Mouse (Mus musculus) kidney, embryonic 15.5 days (tissue): Measurements from ENCODE around the gene Prmt9. TPM values are rescaled to one million over a fixed set of nuclear protein-coding genes. Genes with fewer than 3 reads are reported as not detected.

Experiments
- ATAC-seq: fragments of 200-750 bp; cut with Nextera tagmentation; replicated peaks from 2 replicates; pipeline ENCODE4 v1.8.0; 2017; ENCODE audit warnings: moderate TSS enrichment; ENCODE audit not compliant: low FRiP score
- H3K27ac ChIP-seq: fragments of 300-500 bp; sonication (generic); 2 replicates; pipeline ENCODE4 v1.5.1; 2015; ENCODE audit warnings: mild to moderate bottlenecking, inconsistent platforms
- H3K27me3 ChIP-seq: fragments of 300-500 bp; sonication (generic); 2 replicates; pipeline ENCODE4 v1.6.1; 2015; ENCODE audit warnings: inconsistent platforms
- H3K36me3 ChIP-seq: fragments of 300-500 bp; sonication (generic); 2 replicates; pipeline ENCODE4 v1.6.1; 2015; ENCODE audit warnings: inconsistent platforms
- H3K4me1 ChIP-seq: fragments of 300-500 bp; sonication (generic); 2 replicates; pipeline ENCODE4 v1.6.1; 2015; ENCODE audit warnings: inconsistent platforms
- H3K4me2 ChIP-seq: fragments of 300-500 bp; sonication (generic); 2 replicates; pipeline ENCODE4 v1.6.1; 2015; ENCODE audit warnings: moderate library complexity, mild to moderate bottlenecking, inconsistent platforms
- H3K4me3 ChIP-seq: fragments of 300-500 bp; sonication (generic); replicated peaks from 2 replicates; pipeline ENCODE4 v1.5.1; 2015; ENCODE audit warnings: mild to moderate bottlenecking, inconsistent platforms
- H3K9ac ChIP-seq: fragments of 300-500 bp; sonication (generic); 2 replicates; pipeline ENCODE4 v1.6.1; 2015; ENCODE audit warnings: mild to moderate bottlenecking, inconsistent platforms
- H3K9me3 ChIP-seq: fragments of 300-500 bp; sonication (generic); replicated peaks from 2 replicates; pipeline ENCODE4 v1.6.1; 2016; ENCODE audit warnings: inconsistent platforms
- WGBS: fragments of 180-500 bp; shearing (Covaris S2); methylation state at CpG from one replicate; pipeline ENCODE4 v1.1.7; 2015; ENCODE audit warnings: mixed read lengths; 5-methylcytosine and 5-hydroxymethylcytosine counted together
- polyA plus RNA-seq: library from polyadenylated mRNA; unstranded; fragments of >200 nt; fragmentation: Nextera tagmentation; extraction: Ambion mirVana; gene quantifications from 2 replicates; pipeline ENCODE4 v1.2.1, GENCODE M21; 2015

Gene Prmt9
- polyA plus RNA-seq, 1 experiment from 2014 or later, result 19.6 TPM

DNA sequence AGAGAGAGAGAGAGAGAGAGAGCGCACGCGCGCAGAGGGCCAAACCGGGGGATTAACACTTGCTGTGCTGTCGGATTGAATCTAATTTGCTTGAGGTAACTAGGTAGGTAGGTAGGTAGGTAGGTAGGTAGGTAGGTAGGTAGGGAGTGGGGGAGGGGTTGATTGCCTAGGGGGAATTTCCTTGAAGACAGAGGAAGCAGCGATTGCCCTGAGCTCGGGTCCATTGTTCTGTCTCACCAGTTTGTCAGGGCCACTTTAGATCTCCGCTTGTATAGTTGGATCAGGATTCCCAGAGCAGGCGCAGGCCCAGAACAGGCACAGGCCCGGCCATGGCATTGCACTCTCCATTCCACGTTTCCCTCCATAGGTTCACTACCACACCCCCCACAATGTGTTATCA is 12.4 kb upstream of the Prmt9 start:
- no peaks in the 10 kb centered on the region for H3K36me3 ChIP-seq
- H3K27me3 ChIP-seq, result no peaks in the 10 kb centered on the region
- no peaks in the 10 kb centered on the region for H3K9me3 ChIP-seq
- H3K27ac ChIP-seq, result no peak overlapping the region
- no peaks in the 10 kb centered on the region for H3K4me1 ChIP-seq
- no peak overlapping the region for H3K9ac ChIP-seq
- no peak for ATAC-seq
- 82% methylated on average over 12 of the region's 12 CpGs for WGBS
- no peak overlapping the region for H3K4me2 ChIP-seq
- no peak overlapping the region for H3K4me3 ChIP-seq

DNA sequence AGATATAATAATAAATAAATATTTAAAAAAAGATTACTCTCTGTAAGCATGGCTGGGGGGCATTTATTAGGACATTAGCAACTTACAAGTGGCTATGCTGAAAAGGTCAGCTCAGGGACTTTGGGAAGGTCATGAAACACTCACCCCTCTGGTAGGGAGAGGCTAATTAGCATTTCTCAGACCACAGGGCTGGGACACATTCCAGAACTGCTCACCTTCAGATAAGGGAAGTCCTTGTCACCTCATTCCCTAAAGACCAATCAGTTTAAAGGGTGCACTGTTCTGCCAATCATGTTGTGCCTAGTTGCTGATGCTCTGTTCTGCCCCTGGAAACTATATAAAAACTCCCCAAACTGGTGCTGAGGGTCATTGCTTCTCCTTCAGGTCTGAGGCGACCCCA is 10.9 kb upstream of the Prmt9 start:
- Histone ChIP-seq H3K4me3 (no peak overlapping the region), H3K4me1 (no peaks in the 10 kb centered on the region)

DNA sequence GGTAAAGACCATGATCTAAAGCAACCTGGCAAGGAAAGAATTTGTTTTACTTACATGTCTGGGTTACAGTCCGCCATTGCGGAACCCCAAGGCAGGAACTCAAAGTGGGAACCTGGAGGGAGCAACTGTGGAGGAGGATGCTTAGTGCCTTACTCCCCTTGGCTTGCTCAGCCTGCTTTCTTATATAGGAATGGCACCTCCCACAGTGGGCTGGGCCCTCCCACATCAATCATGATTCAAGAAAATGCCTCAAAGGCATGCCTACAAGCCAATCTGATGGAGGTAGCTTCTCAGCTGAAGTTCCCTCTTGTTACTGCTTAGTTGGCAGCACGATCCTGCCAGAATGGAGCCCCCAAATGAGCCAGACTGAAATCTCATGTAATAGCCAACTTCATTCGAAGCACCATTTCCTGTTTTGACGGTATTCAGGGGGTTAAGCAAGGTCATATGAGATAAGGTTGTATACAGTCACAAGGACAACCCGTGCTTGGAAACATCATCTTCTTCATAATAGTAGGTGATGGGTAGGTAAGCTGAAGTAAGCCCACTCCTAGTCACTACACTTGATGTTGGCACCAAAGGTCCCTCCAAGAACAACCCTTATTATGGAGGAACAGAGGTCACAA is 5.9 kb upstream of the Prmt9 start:
- 85% methylated on average over 6 of the region's 6 CpGs for WGBS
- no peak for ATAC-seq

More for the DNA sequence above, 10.9 kb upstream of the Prmt9 start:
- Histone ChIP-seq H3K27me3 (no peaks in the 10 kb centered on the region), H3K9me3 (no peaks in the 10 kb centered on the region), H3K9ac (no peak overlapping the region), H3K36me3 (no peaks in the 10 kb centered on the region), H3K27ac (no peak overlapping the region), H3K4me2 (no peak overlapping the region)
- no peak for ATAC-seq
- 69% methylated on average over 1 of the region's 1 CpGs for WGBS

DNA sequence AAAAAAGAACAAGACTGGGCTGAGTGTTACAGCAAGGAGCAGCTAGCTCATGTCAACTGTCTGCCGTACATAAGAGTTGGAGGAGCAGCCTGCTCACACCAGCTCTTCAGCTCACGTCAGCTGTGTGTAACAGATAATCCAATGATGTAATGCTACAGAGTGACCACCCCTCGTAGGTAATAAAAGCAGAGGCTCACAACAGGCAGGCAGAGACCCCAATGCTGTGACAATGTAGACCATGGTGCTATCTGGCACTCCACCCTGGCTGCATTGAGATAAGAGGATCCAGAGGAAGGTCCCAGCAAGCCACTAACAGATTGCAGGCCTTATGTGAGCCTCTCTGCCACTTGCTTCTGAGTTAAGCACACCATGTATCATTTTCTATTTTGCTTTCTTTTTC is 4.8 kb upstream of the Prmt9 start:
- Histone ChIP-seq H3K4me3 (no peak overlapping the region), H3K9ac (no peak overlapping the region), H3K4me1 (0 out of 2 replicates have a peak, but pooled peaks cover 3% of the 10 kb centered on the region), H3K27me3 (no peaks in the 10 kb centered on the region), H3K9me3 (no peaks in the 10 kb centered on the region), H3K36me3 (no peaks in the 10 kb centered on the region), H3K4me2 (no peak overlapping the region), H3K27ac (no peak overlapping the region)
- WGBS, result 63% methylated on average over 3 of the region's 3 CpGs
- no peak for ATAC-seq

More for the DNA sequence above, 5.9 kb upstream of the Prmt9 start:
- Histone ChIP-seq H3K27ac (no peak overlapping the region), H3K9me3 (no peaks in the 10 kb centered on the region), H3K4me3 (no peak overlapping the region), H3K4me2 (no peak overlapping the region), H3K4me1 (no peaks in the 10 kb centered on the region), H3K9ac (no peak overlapping the region), H3K27me3 (no peaks in the 10 kb centered on the region), H3K36me3 (no peaks in the 10 kb centered on the region)

DNA sequence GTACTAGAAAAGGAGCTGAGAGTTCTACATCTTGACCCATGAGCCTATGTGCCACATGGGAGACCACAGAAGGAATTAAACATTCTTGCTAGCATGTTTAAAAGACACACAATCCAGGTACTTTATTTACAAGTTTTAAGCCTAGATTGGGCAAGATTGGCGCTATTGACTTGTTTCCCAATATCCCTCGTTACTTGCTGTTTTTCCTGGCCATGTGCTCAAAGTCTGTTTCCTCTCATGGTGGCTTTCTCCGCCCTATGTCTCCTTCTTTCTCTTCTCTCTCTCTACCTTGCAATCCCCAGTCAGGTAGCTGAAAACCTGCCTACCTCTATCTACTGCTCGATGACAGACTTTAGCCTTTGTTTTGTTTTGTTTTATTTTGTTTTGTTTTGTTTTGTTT is 3.6 kb upstream of the Prmt9 start:
- Histone ChIP-seq H3K9me3 (no peaks in the 10 kb centered on the region), H3K4me2 (no peak overlapping the region), H3K27ac (no peak overlapping the region), H3K27me3 (no peaks in the 10 kb centered on the region), H3K4me1 (0 out of 2 replicates have a peak, but pooled peaks cover 3% of the 10 kb centered on the region), H3K4me3 (no peak overlapping the region), H3K36me3 (no peaks in the 10 kb centered on the region), H3K9ac (no peak overlapping the region)
- no peak for ATAC-seq
- 91% methylated on average over 4 of the region's 4 CpGs for WGBS

DNA sequence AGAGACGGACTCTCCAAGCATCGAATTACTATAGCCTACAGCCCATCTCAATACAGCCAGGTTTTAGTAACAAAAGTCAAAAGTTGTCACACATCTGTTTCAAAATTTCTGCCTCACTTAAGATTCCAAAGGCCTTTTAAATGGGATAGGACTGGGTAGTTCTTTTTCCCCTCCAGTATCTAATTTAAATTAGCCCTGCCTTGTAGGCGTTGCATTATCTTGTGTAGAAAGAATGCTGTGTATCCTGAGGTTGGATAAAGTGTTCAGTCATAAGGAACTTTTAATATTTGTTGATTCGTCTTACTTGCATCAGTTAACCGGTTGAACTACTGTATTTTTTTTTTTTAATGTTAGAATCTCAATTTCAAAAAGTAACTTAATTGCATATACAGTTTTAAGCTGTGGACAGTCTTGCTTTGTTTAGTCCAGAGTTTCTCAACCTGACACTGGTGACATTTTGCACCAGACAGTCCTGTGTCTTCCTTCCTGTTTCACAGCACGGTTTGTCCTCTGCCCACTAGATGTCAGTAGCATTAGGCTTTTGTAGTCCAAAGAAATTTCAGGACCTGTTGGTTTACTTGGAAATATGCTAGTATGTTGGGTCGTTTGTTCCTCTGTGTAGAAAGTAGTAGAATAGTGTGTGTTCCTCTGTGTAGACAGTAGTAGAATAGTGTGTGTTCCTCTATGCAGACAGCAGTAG is 834 bp downstream of the Prmt9 start:
- Histone ChIP-seq H3K4me1 (peaks cover 8% of the 10 kb centered on the region; the same call in 1 of the 2 replicates), H3K27me3 (no peaks in the 10 kb centered on the region), H3K27ac (peak overlapping the region; percentile 96), H3K4me2 (peak overlapping the region; percentile 77), H3K36me3 (peaks cover 39% of the 10 kb centered on the region), H3K9me3 (no peaks in the 10 kb centered on the region), H3K9ac (peak overlapping the region; percentile 94), H3K4me3 (peak overlapping the region; percentile 88)
- no peak for ATAC-seq
- WGBS, result 21% methylated on average over 7 of the region's 7 CpGs

DNA sequence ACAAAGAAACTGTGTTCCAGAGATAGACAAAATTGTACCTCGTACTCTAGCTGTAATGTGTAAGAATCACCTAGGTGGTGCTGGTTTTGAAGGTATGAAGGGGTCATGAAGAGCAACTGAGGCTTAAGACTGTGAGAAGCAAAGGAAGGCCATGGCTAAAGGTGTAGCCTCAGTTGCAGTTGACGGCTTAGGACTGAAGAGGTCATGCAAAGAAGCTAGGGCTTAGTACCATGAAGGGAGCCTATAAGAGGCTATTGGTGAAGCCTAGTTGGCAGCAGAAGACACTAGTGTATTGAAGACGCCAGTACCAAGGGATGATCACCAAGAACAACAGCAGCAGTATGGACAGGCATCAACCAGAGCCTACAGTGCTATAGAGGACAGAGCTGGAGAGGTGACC is 3.3 kb downstream of the Prmt9 start:
- 96% methylated on average over 3 of the region's 3 CpGs for WGBS
- ATAC-seq, result no peak
- Histone ChIP-seq H3K9ac (no peak overlapping the region), H3K9me3 (no peaks in the 10 kb centered on the region), H3K4me2 (no peak overlapping the region), H3K4me3 (no peak overlapping the region), H3K27me3 (no peaks in the 10 kb centered on the region), H3K4me1 (peaks cover 8% of the 10 kb centered on the region; the same call in 1 of the 2 replicates), H3K36me3 (peaks cover 63% of the 10 kb centered on the region), H3K27ac (no peak overlapping the region)

DNA sequence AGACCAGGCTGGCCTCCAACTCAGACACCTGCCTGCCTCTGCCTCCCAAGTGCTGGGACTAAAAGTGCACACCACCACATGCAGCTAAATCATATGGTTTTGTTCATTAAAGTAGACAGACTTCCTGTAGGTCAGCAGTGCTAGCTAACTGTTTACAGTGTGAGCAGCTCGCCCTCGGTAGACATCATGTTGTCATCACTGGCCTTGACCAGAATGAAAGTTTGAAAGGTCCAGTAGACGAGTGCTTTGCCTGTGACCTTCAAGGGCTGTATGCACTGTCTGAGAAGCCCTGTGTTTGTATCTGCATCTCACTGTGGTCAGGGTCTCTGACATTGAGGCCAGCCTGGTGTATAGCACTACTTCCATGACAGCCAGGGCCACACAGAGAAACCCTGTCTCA is 12.2 kb downstream of the Prmt9 start:
- Histone ChIP-seq H3K9me3 (no peaks in the 10 kb centered on the region), H3K9ac (no peak overlapping the region), H3K27me3 (no peaks in the 10 kb centered on the region), H3K27ac (no peak overlapping the region), H3K4me2 (no peak overlapping the region), H3K36me3 (peaks cover 87% of the 10 kb centered on the region), H3K4me1 (no peaks in the 10 kb centered on the region), H3K4me3 (no peak overlapping the region)
- ATAC-seq, result no peak
- 87% methylated on average over 3 of the region's 3 CpGs for WGBS

DNA sequence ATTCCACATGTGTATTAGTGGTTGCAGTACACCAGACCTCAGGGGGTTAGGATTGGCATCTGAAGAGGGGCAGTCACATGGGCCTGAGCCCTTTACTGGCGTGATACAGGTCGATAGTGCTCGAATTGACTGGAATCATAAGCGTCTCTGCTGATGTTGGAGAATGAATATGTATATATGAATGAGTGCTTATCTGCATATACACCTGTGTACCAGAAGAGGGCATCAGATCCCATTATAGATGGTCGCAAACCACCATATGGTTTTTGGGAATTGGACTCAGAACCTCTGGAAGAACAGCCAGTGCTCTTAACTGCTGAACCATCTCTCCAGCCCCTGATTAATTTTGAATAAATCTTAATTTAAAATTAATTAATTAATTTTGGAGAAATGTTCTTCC is 25.0 kb downstream of the Prmt9 start:
- Histone ChIP-seq H3K4me2 (no peak overlapping the region), H3K27me3 (no peaks in the 10 kb centered on the region), H3K4me3 (no peak overlapping the region), H3K9ac (no peak overlapping the region), H3K4me1 (no peaks in the 10 kb centered on the region), H3K9me3 (no peaks in the 10 kb centered on the region), H3K36me3 (peaks cover 57% of the 10 kb centered on the region), H3K27ac (no peak overlapping the region)
- no peak for ATAC-seq
- 92% methylated on average over 5 of the region's 5 CpGs for WGBS

DNA sequence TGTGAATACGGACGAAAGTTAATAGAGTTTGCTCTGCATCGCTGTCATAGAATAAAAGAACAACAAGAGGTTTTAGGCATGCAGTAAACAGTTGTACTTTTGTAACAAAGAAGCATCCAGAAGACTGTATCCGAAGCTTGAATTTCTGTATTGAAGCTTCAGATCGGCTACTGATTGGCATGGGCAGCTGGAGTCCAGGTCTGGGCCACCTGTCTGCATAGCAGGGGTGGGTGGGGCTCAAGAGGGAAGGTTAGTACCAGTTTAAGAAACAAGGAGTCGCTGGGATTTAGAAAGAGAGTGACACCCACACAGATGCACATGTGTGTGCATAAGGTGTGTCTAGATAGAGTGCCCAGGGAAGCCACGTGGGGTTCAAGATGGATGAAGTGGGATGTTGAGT is 28.5 kb downstream of the Prmt9 start:
- Histone ChIP-seq H3K4me2 (no peak overlapping the region), H3K4me3 (no peak overlapping the region), H3K9ac (no peak overlapping the region), H3K4me1 (no peaks in the 10 kb centered on the region), H3K27ac (no peak overlapping the region), H3K36me3 (peaks cover 65% of the 10 kb centered on the region), H3K27me3 (no peaks in the 10 kb centered on the region), H3K9me3 (no peaks in the 10 kb centered on the region)
- no peak for ATAC-seq
- WGBS, result 94% methylated on average over 7 of the region's 7 CpGs

DNA sequence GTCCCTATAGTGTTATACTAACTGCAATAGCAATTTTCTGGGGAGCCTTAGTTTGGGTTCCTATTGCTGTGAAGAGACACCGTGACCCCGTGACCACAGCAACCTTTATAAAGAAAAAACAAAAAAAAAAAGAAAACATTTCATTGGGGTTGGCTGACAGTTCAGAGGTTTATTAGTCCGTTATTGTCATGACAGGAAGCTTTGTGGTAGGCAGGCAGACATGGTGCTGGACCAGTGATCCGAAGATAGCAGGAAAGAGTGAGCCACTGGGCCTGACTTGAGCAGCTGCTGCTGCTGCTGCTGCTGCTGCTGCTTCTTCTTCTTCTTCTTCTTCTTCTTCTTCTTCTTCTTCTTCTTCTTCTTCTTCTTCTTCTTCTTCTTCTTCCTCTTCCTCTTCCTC is 35.0 kb downstream of the Prmt9 start:
- peaks cover 35% of the 10 kb centered on the region for H3K36me3 ChIP-seq
- H3K4me2 ChIP-seq, result no peak overlapping the region
- no peak overlapping the region for H3K27ac ChIP-seq
- no peaks in the 10 kb centered on the region for H3K9me3 ChIP-seq
- no peak overlapping the region for H3K9ac ChIP-seq
- no peak overlapping the region for H3K4me3 ChIP-seq
- H3K27me3 ChIP-seq, result no peaks in the 10 kb centered on the region
- ATAC-seq, result no peak
- 74% methylated on average over 4 of the region's 4 CpGs for WGBS
- H3K4me1 ChIP-seq, result no peaks in the 10 kb centered on the region; the same call in 1 of the 2 replicates

DNA sequence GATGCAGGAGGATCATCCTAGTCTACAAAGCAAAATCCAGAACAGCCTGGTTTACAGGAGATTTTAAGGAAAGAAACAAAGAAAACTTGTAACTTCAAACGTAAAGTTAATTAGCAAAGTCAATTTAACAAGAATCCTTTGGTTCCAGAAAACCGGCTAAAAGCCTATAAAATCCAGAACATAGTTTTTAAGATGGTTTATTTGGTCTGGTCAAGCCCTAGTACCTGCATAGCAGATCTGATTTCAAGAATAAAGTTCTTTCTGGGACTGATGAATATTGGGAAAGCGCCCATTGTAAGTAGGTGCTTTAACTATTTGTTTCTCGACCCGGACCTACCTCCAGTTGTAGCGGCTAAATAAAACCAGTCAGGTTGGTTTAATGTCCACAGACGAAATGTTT is 60.4 kb downstream of the Prmt9 start:
- WGBS, result 8% methylated on average over 7 of the region's 7 CpGs
- Histone ChIP-seq H3K27ac (no peak overlapping the region), H3K4me1 (peaks cover 13% of the 10 kb centered on the region; the same call in 1 of the 2 replicates), H3K4me3 (peak overlapping the region; percentile 92), H3K27me3 (no peaks in the 10 kb centered on the region), H3K36me3 (peaks cover 12% of the 10 kb centered on the region), H3K4me2 (peak overlapping the region; percentile 78), H3K9ac (peak overlapping the region; percentile 65), H3K9me3 (no peaks in the 10 kb centered on the region)
- no peak for ATAC-seq
